Mouse (Mus musculus) layer of hippocampus, postnatal 10 days (tissue): Measurements from ENCODE around the gene Entpd2. TPM values are rescaled to one million over a fixed set of nuclear protein-coding genes. Genes with fewer than 3 reads are reported as not detected.

Experiments used
- DNase-seq, 2 experiments: peaks; one replicate each; pipeline ENCODE4 v3.0.0; 2021; ENCODE audit warnings: low spot score in 2 of 2
- long read RNA-seq: library from polyadenylated mRNA; stranded (forward); transcript quantifications from one replicate; pipeline ENCODE4 v2.0.0, GENCODE M21; 2023
- total RNA-seq, 2 experiments: library from RNA; stranded (reverse); gene quantifications; 2 replicates each; pipeline ENCODE4 v1.2.3; 2021

Gene Entpd2
- 10 to 100 TPM; 26.1 to 26.6 TPM for total RNA-seq
- long read RNA-seq, transcript Entpd2-201 (9 exons, 1,935 nt): major isoform, 63 of 77 reads
- long read RNA-seq, partial matches to known transcripts: 6 of 77 reads
- long read RNA-seq, other reads (novel, unspliced or antisense): 8 of 77 reads

- DNase-seq: peak in 1 of 2 experiments; percentile 37
Observed at GRCm38 (mm10) chr2:25395721-25396596, at the start of gene Entpd2. Gene Entpd2, plus strand, starts transcription at chr2:25395874.

GRCm38 (mm10) chr2:25348162-25348561 is 47.5 kb upstream of the Entpd2 start:
- DNase-seq: no peak

- no peak for DNase-seq
Observed at GRCm38 (mm10) chr2:25349499-25349898, 46.2 kb upstream of the Entpd2 start.

GRCm38 (mm10) chr2:25350701-25351100 is 45.0 kb upstream of the Entpd2 start:
- DNase-seq: no peak

GRCm38 (mm10) chr2:25354211-25354610 is 41.5 kb upstream of the Entpd2 start:
- DNase-seq: no peak

GRCm38 (mm10) chr2:25355419-25356066 is 40.1 kb upstream of the Entpd2 start:
- no peak for DNase-seq

GRCm38 (mm10) chr2:25356208-25357079 is 39.2 kb upstream of the Entpd2 start, which contains the start of gene Dpp7:
Gene Dpp7, minus strand, starts transcription at chr2:25356359.
- peak; percentile 78 to 80 for DNase-seq

GRCm38 (mm10) chr2:25359848-25360247 is 35.8 kb upstream of the Entpd2 start:
- DNase-seq: no peak

- DNase-seq: no peak
Observed at GRCm38 (mm10) chr2:25363478-25364178, 32.0 kb upstream of the Entpd2 start.

GRCm38 (mm10) chr2:25364313-25364712 is 31.4 kb upstream of the Entpd2 start:
- no peak for DNase-seq

- no peak for DNase-seq
Observed at GRCm38 (mm10) chr2:25364761-25365090, 30.9 kb upstream of the Entpd2 start.

GRCm38 (mm10) chr2:25365091-25365761 is 30.4 kb upstream of the Entpd2 start, which contains the start of gene Uap1l1:
Gene Uap1l1, minus strand, starts transcription at chr2:25365682.
- DNase-seq: peak; percentile 54 to 67

- no peak for DNase-seq
Observed at GRCm38 (mm10) chr2:25369996-25370395, 25.7 kb upstream of the Entpd2 start.

- DNase-seq: peak; percentile 77 to 87
Observed at GRCm38 (mm10) chr2:25371764-25372643, 23.7 kb upstream of the Entpd2 start, which contains the start of gene Sapcd2. Gene Sapcd2, plus strand, starts transcription at chr2:25372321.

GRCm38 (mm10) chr2:25372644-25373391 is 22.9 kb upstream of the Entpd2 start:
- no peak for DNase-seq

- no peak for DNase-seq
Observed at GRCm38 (mm10) chr2:25373431-25373830, 22.2 kb upstream of the Entpd2 start.

GRCm38 (mm10) chr2:25376589-25376988 is 19.1 kb upstream of the Entpd2 start:
- DNase-seq: peak; percentile 60 to 76

GRCm38 (mm10) chr2:25384492-25384891 is 11.2 kb upstream of the Entpd2 start:
- no peak for DNase-seq
